Mouse (Mus musculus) liver, postnatal 0 days (tissue): ENCODE data around the gene Gm18336. TPM values are rescaled to one million over a fixed set of nuclear protein-coding genes. Genes with fewer than 3 reads are reported as not detected.

Source experiments
- ATAC-seq: fragments of 200-750 bp; cut with Nextera tagmentation; 2 replicates; pipeline ENCODE4 v1.8.0; 2017; ENCODE audit warnings: mild to moderate bottlenecking, moderate library complexity
- DNase-seq: peaks from one replicate; pipeline ENCODE4 v3.0.0-alpha.2; 2016
- H3K27ac ChIP-seq: fragments of 300-500 bp; sonication (generic); 2 replicates; pipeline ENCODE4 v1.5.1; 2014; ENCODE audit warnings: antibody characterized with exemption, moderate library complexity, mild to moderate bottlenecking, low read depth
- H3K27me3 ChIP-seq: fragments of 300-500 bp; sonication (generic); 2 replicates; pipeline ENCODE4 v1.6.1; 2014; ENCODE audit warnings: low read length, control low read depth, mixed read lengths; ENCODE audit not compliant: insufficient read depth
- H3K36me3 ChIP-seq: fragments of 300-500 bp; sonication (generic); replicated peaks from 2 replicates; pipeline ENCODE4 v1.6.1; 2014; ENCODE audit warnings: mild to moderate bottlenecking, control low read depth, low read length, moderate library complexity, mixed read lengths; ENCODE audit not compliant: insufficient read depth
- H3K4me1 ChIP-seq: fragments of 300-500 bp; sonication (generic); 2 replicates; pipeline ENCODE4 v1.6.1; 2014; ENCODE audit warnings: antibody characterized with exemption, mild to moderate bottlenecking, control low read depth; ENCODE audit not compliant: insufficient read depth
- H3K4me2 ChIP-seq: fragments of 300-500 bp; sonication (generic); 2 replicates; pipeline ENCODE4 v1.6.1; 2014; ENCODE audit warnings: low read depth, mild to moderate bottlenecking, low read length, moderate library complexity, mixed read lengths
- H3K4me3 ChIP-seq: fragments of 300-500 bp; sonication (generic); 2 replicates; pipeline ENCODE4 v1.5.1; 2014; ENCODE audit warnings: low read depth, low read length
- H3K9ac ChIP-seq: fragments of 300-500 bp; sonication (generic); replicated peaks from 2 replicates; pipeline ENCODE4 v1.6.1; 2014; ENCODE audit warnings: mild to moderate bottlenecking, moderate library complexity
- H3K9me3 ChIP-seq: fragments of 300-500 bp; sonication (generic); 2 replicates; pipeline ENCODE4 v1.6.1; 2016; ENCODE audit warnings: mild to moderate bottlenecking, control low read depth, low read length, mixed read lengths
- CTCF ChIP-seq: sonication (generic); IDR thresholded peaks from 2 replicates; pipeline ENCODE4 v1.5.1; 2016; ENCODE audit warnings: antibody characterized with exemption, low read depth
- EP300 ChIP-seq: IDR thresholded peaks from 2 replicates; pipeline ENCODE4 v1.6.1; 2016; ENCODE audit warnings: antibody characterized with exemption, low read depth, mild to moderate bottlenecking
- WGBS: fragments of 180-500 bp; shearing (Covaris S2); extraction: QIAGEN DNeasy Blood & Tissue Kit; methylation state at CpG from one replicate; pipeline ENCODE4 v1.1.7; 2014; ENCODE audit not compliant: insufficient replicate concordance; 5-methylcytosine and 5-hydroxymethylcytosine counted together
- polyA plus RNA-seq: library from polyadenylated mRNA; unstranded; fragments of >200 nt; fragmentation: Nextera tagmentation; extraction: Ambion mirVana; gene quantifications from 2 replicates; pipeline ENCODE4 v1.2.1, GENCODE M21; 2015

Gene Gm18336
- polyA plus RNA-seq, 1 experiment from 2014 or later, result not detected

- no peak for TF ChIP-seq EP300
- no peak for TF ChIP-seq CTCF
- no peak for ATAC-seq
- no peak for DNase-seq
- Histone ChIP-seq H3K4me2 (no peak overlapping the region), H3K36me3 (no peaks in the 10 kb centered on the region), H3K27ac (no peak overlapping the region), H3K27me3 (no peaks in the 10 kb centered on the region), H3K9me3 (no peaks in the 10 kb centered on the region), H3K9ac (no peak overlapping the region), H3K4me3 (no peak overlapping the region), H3K4me1 (no peaks in the 10 kb centered on the region)
These were observed 35.2 kb downstream of the Gm18336 start for GRCm38 (mm10) chrX:73363291-73363690.

GRCm38 (mm10) chrX:73356719-73357118, 41.8 kb downstream of the Gm18336 start:
- H3K27ac ChIP-seq, result no peak overlapping the region
- 67% methylated on average over 1 of the region's 1 CpGs for WGBS
- DNase-seq, result no peak

GRCm38 (mm10) chrX:73356163-73356562, 42.4 kb downstream of the Gm18336 start:
- Histone ChIP-seq H3K9me3 (no peaks in the 10 kb centered on the region), H3K4me3 (no peak overlapping the region), H3K4me2 (no peak overlapping the region), H3K4me1 (no peaks in the 10 kb centered on the region), H3K27ac (no peak overlapping the region), H3K36me3 (peaks cover 19% of the 10 kb centered on the region), H3K9ac (no peak overlapping the region), H3K27me3 (no peaks in the 10 kb centered on the region)
- no peak for ATAC-seq
- no peak for TF ChIP-seq CTCF
- no peak for TF ChIP-seq EP300
- DNase-seq, result no peak
- 85% methylated on average over 2 of the region's 2 CpGs for WGBS

More at GRCm38 (mm10) chrX:73356719-73357118, 41.8 kb downstream of the Gm18336 start:
- H3K4me3 ChIP-seq, result no peak overlapping the region
- TF ChIP-seq EP300 (no peak), CTCF (no peak)
- no peaks in the 10 kb centered on the region for H3K4me1 ChIP-seq
- H3K36me3 ChIP-seq, result peaks cover 14% of the 10 kb centered on the region
- H3K27me3 ChIP-seq, result no peaks in the 10 kb centered on the region
- no peak overlapping the region for H3K4me2 ChIP-seq
- no peaks in the 10 kb centered on the region for H3K9me3 ChIP-seq
- no peak overlapping the region for H3K9ac ChIP-seq
- no peak for ATAC-seq

Other genes with a start within 250 kb of the Gm18336 start
- not detected in 2 replicates for gene Xlr5b, start 249.9 kb downstream of the Gm18336 start, polyA plus RNA-seq
- gene DXBay18, start 249.3 kb downstream of the Gm18336 start, polyA plus RNA-seq, result 0.07 TPM in 1 of 2 replicates, not detected in the other
- gene Spin2d, start 221.7 kb downstream of the Gm18336 start, polyA plus RNA-seq, result not detected in 2 replicates
- 0.80 and 2.0 TPM in 2 replicates for gene Xlr3b, start 206.5 kb downstream of the Gm18336 start, polyA plus RNA-seq
- 0.85 and 1.1 TPM in 2 replicates for gene Xlr4b, start 184.4 kb downstream of the Gm18336 start, polyA plus RNA-seq
- gene F8a, start 170.4 kb downstream of the Gm18336 start, polyA plus RNA-seq, result 5.6 and 5.7 TPM in 2 replicates
- gene Xlr4c, start 155.6 kb downstream of the Gm18336 start, polyA plus RNA-seq, result 0.25 and 0.29 TPM in 2 replicates
- gene Xlr3c, start 133.3 kb downstream of the Gm18336 start, polyA plus RNA-seq, result not detected in 2 replicates
- not detected in 2 replicates for gene Xlr5a, start 105.8 kb downstream of the Gm18336 start, polyA plus RNA-seq
- not detected in 2 replicates for gene Xlr5c, start 105.8 kb downstream of the Gm18336 start, polyA plus RNA-seq
- gene Gm45015, start 61.9 kb downstream of the Gm18336 start, polyA plus RNA-seq, result not detected in 2 replicates
- gene Zfp275, start 56.1 kb downstream of the Gm18336 start, polyA plus RNA-seq, result 1.7 and 1.8 TPM in 2 replicates
- not detected in 2 replicates for gene Zfp92, start 12.4 kb upstream of the Gm18336 start, polyA plus RNA-seq
- gene Trex2, start 36.6 kb upstream of the Gm18336 start, polyA plus RNA-seq, result not detected in 2 replicates
- 22.1 and 25.3 TPM in 2 replicates for gene Haus7, start 60.3 kb upstream of the Gm18336 start, polyA plus RNA-seq
- gene Bgn, start 84.9 kb upstream of the Gm18336 start, polyA plus RNA-seq, result 17.4 and 18.3 TPM in 2 replicates
- not detected in 2 replicates for gene Atp2b3, start 104.3 kb upstream of the Gm18336 start, polyA plus RNA-seq
- gene Dusp9, start 240.7 kb upstream of the Gm18336 start, polyA plus RNA-seq, result 3.9 and 4.2 TPM in 2 replicates